Mouse (Mus musculus) bone marrow macrophage, adult 2 months (primary cell): ENCODE measurements at regions not wholly inside any gene's neighbourhood (a gene's known extent, or its start where the extent isn't known, plus 50 kb on each side); places are given as distances from the start of the nearest gene placed in this dataset.

Source experiments
- CTCF ChIP-seq: IDR thresholded peaks from 2 replicates; pipeline ENCODE4 v1.5.1; 2012; ENCODE audit warnings: low read depth, mild to moderate bottlenecking, low read length, moderate library complexity
- POLR2A ChIP-seq: IDR thresholded peaks from 2 replicates; pipeline ENCODE4 v1.6.1; 2012; ENCODE audit warnings: mild to moderate bottlenecking, low read depth, low read length, borderline replicate concordance

- TF ChIP-seq CTCF (no peak), POLR2A (no peak)
Observed at GRCm38 (mm10) chr10:37259186-37259585, 120.5 kb upstream of the Marcks start.
